Mouse (Mus musculus) MEL (cell line): Measurements from ENCODE around the gene Ankrd24. TPM values are rescaled to one million over a fixed set of nuclear protein-coding genes. Genes with fewer than 3 reads are reported as not detected.

Experiments
- DNase-seq: peaks from one replicate; pipeline ENCODE4 v3.0.0; 2011; ENCODE audit warnings: low read depth, low spot score
- H3K27ac ChIP-seq: 2 replicates; pipeline ENCODE4 v1.5.1; 2012; ENCODE audit warnings: low read depth, mild to moderate bottlenecking, control low read depth, low read length, moderate library complexity; ENCODE audit not compliant: control insufficient read depth
- H3K27me3 ChIP-seq, 2 experiments: fragments of 150-350 bp in 1 of 2; sonication (generic) in 1 of 2; 2 replicates each; pipeline ENCODE4 v1.6.1; 2012; ENCODE audit warnings: low read length in 2 of 2, mild to moderate bottlenecking in 2 of 2, improper control_type of control experiment in 1 of 2, moderate library complexity in 1 of 2; ENCODE audit not compliant: insufficient read depth in 2 of 2, control insufficient read depth in 1 of 2
- H3K36me3 ChIP-seq, 2 experiments: 2 replicates each; pipeline ENCODE4 v1.6.1; 2012 to 2014; ENCODE audit warnings: low read length in 2 of 2, improper control_type of control experiment in 1 of 2, inconsistent platforms in 1 of 2, mild to moderate bottlenecking in 1 of 2; ENCODE audit not compliant: insufficient read depth in 2 of 2, control insufficient read depth in 1 of 2
- H3K4me1 ChIP-seq, 2 experiments: fragments of 150-350 bp in 1 of 2; sonication (generic) in 1 of 2; 2 replicates each; pipeline ENCODE4 v1.6.1; 2012; ENCODE audit warnings: low read length in 2 of 2, improper control_type of control experiment in 1 of 2, mild to moderate bottlenecking in 1 of 2; ENCODE audit not compliant: insufficient read depth in 2 of 2, control insufficient read depth in 1 of 2
- H3K4me3 ChIP-seq, 2 experiments: fragments of 150-350 bp in 1 of 2; sonication (generic) in 1 of 2; 2 replicates each; pipeline ENCODE4 v1.5.1; 2012; ENCODE audit warnings: low read depth in 2 of 2, low read length in 2 of 2, mild to moderate bottlenecking in 2 of 2, moderate library complexity in 2 of 2, control low read depth in 1 of 2, improper control_type of control experiment in 1 of 2; ENCODE audit not compliant: control insufficient read depth in 1 of 2, insufficient read depth in 1 of 2
- H3K79me2 ChIP-seq: 2 replicates; pipeline ENCODE4 v1.6.1; 2012; ENCODE audit warnings: mild to moderate bottlenecking, low read length, moderate library complexity; ENCODE audit not compliant: control insufficient read depth, poor library complexity, insufficient read depth
- H3K9ac ChIP-seq: 2 replicates; pipeline ENCODE4 v1.6.1; 2012; ENCODE audit warnings: low read depth, mild to moderate bottlenecking, control low read depth, low read length, moderate library complexity; ENCODE audit not compliant: control insufficient read depth, poor library complexity, severe bottlenecking
- H3K9me3 ChIP-seq: fragments of 150-350 bp; sonication (generic); replicated peaks from 2 replicates; pipeline ENCODE4 v1.6.1; 2012; ENCODE audit warnings: mild to moderate bottlenecking, low read length, improper control_type of control experiment, moderate library complexity; ENCODE audit not compliant: insufficient read depth
- BHLHE40 ChIP-seq: IDR thresholded peaks from 2 replicates; pipeline ENCODE4 v1.6.1; 2012; ENCODE audit warnings: low read depth, mild to moderate bottlenecking, inconsistent platforms, low read length, improper control_type of control experiment, borderline replicate concordance
- CHD1 ChIP-seq: IDR thresholded peaks from 2 replicates; pipeline ENCODE4 v1.6.1; 2012; ENCODE audit warnings: low read depth, mild to moderate bottlenecking, inconsistent platforms, low read length, improper control_type of control experiment
- E2F4 ChIP-seq: IDR thresholded peaks from 2 replicates; pipeline ENCODE4 v1.6.1; 2011; ENCODE audit warnings: low read depth, low read length, improper control_type of control experiment, borderline replicate concordance
- ELF1 ChIP-seq: IDR thresholded peaks from 2 replicates; pipeline ENCODE4 v1.6.1; 2014; ENCODE audit warnings: low read depth, mild to moderate bottlenecking, inconsistent platforms, low read length, improper control_type of control experiment, moderate library complexity
- EP300 ChIP-seq, 2 experiments: IDR thresholded peaks; 2 replicates each; pipeline ENCODE4 v1.6.1; 2011; ENCODE audit warnings: improper control_type of control experiment in 2 of 2, low read length in 2 of 2, low read depth in 1 of 2, mild to moderate bottlenecking in 1 of 2
- GATA1 ChIP-seq: IDR thresholded peaks from 2 replicates; pipeline ENCODE4 v1.6.1; 2011; ENCODE audit warnings: low read depth, low read length, improper control_type of control experiment
- HCFC1 ChIP-seq: IDR thresholded peaks from 2 replicates; pipeline ENCODE4 v1.6.1; 2012; ENCODE audit warnings: low read depth, mild to moderate bottlenecking, inconsistent platforms, low read length, improper control_type of control experiment, moderate library complexity
- KAT2A ChIP-seq: conservative IDR thresholded peaks from 2 replicates; pipeline ENCODE4 v1.6.1; 2012; ENCODE audit warnings: low read depth, low read length, improper control_type of control experiment, inconsistent platforms
- MAX ChIP-seq: IDR thresholded peaks from 2 replicates; pipeline ENCODE4 v1.6.1; 2011; ENCODE audit warnings: low read length, improper control_type of control experiment
- MEF2A ChIP-seq: IDR thresholded peaks from 2 replicates; pipeline ENCODE4 v1.6.1; 2014; ENCODE audit warnings: low read depth, mild to moderate bottlenecking, inconsistent platforms, low read length, improper control_type of control experiment; ENCODE audit not compliant: poor library complexity, insufficient replicate concordance, severe bottlenecking; ENCODE audit errors: extremely low read depth
- MYB ChIP-seq: IDR thresholded peaks from 2 replicates; pipeline ENCODE4 v1.6.1; 2011; ENCODE audit warnings: mild to moderate bottlenecking, low read depth, low read length, improper control_type of control experiment
- NELFE ChIP-seq: IDR thresholded peaks from 2 replicates; pipeline ENCODE4 v1.6.1; 2011; ENCODE audit warnings: low read depth, low read length, improper control_type of control experiment
- POLR2A ChIP-seq, 2 experiments: IDR thresholded peaks; 2 replicates each; pipeline ENCODE4 v1.6.1; 2011 to 2012; ENCODE audit warnings: low read length in 2 of 2, mild to moderate bottlenecking in 2 of 2, control low read depth in 1 of 2, improper control_type of control experiment in 1 of 2, low read depth in 1 of 2, moderate library complexity in 1 of 2; ENCODE audit not compliant: control insufficient read depth in 1 of 2, insufficient read depth in 1 of 2, poor library complexity in 1 of 2
- POLR2AphosphoS2 ChIP-seq: IDR thresholded peaks from 2 replicates; pipeline ENCODE4 v1.6.1; 2011; ENCODE audit warnings: low read length, improper control_type of control experiment
- POLR2AphosphoS5 ChIP-seq: IDR thresholded peaks from 2 replicates; pipeline ENCODE4 v1.6.1; 2012; ENCODE audit warnings: low read depth, borderline replicate concordance, mild to moderate bottlenecking, inconsistent platforms, low read length, moderate library complexity, mixed read lengths
- SIN3A ChIP-seq: IDR thresholded peaks from 2 replicates; pipeline ENCODE4 v1.6.1; 2012; ENCODE audit warnings: low read length, improper control_type of control experiment, inconsistent platforms
- UBTF ChIP-seq: IDR thresholded peaks from 2 replicates; pipeline ENCODE4 v1.6.1; 2012; ENCODE audit warnings: low read depth, mild to moderate bottlenecking, inconsistent platforms, low read length, improper control_type of control experiment, moderate library complexity, borderline replicate concordance; ENCODE audit not compliant: insufficient read depth
- USF1 ChIP-seq: IDR thresholded peaks from 2 replicates; pipeline ENCODE4 v1.6.1; 2014; ENCODE audit warnings: low read depth, mild to moderate bottlenecking, inconsistent platforms, low read length, improper control_type of control experiment, moderate library complexity
- ZNF384 ChIP-seq: IDR thresholded peaks from 2 replicates; pipeline ENCODE4 v1.6.1; 2012; ENCODE audit warnings: low read depth, mild to moderate bottlenecking, inconsistent platforms, low read length, improper control_type of control experiment
- polyA plus RNA-seq, 2 experiments: library from polyadenylated mRNA; stranded (reverse) in 1 of 2; unstranded in 1 of 2; fragments of >175 nt in 1 of 2; fragments of >200 nt in 1 of 2; gene quantifications; 2 replicates each; pipeline versions ENCODE4 v1.2.1 to v1.2.4; 2012; ENCODE audit warnings: low replicate concordance in 2 of 2, low read depth in 1 of 2; ENCODE audit not compliant: insufficient read length in 2 of 2, insufficient read depth in 1 of 2, missing spikeins in 1 of 2
- total RNA-seq: library from RNA; depleted of rRNA; stranded (reverse); fragments of 300-350 nt; gene quantifications from 2 replicates; pipeline ENCODE4 v1.2.3, GENCODE M21; 2012

Gene Ankrd24
- total and polyA plus RNA-seq, 3 experiments, result 4.5 to 14.6 TPM; not detected in 1

- no peak overlapping the region for H3K9ac ChIP-seq
- no peak for TF ChIP-seq ZNF384
- TF ChIP-seq ELF1, result no peak
- TF ChIP-seq MAX, result no peak
- TF ChIP-seq CHD1, result no peak
- no peak for TF ChIP-seq GATA1
- TF ChIP-seq NELFE, result no peak
- no peak for TF ChIP-seq MYB
- no peak for TF ChIP-seq UBTF
- TF ChIP-seq MEF2A, result no peak
- no peak for TF ChIP-seq KAT2A
- no peak for TF ChIP-seq E2F4
- TF ChIP-seq USF1, result no peak
- peaks cover 5 to 15% of the 10 kb centered on the region in 2 experiments for H3K4me1 ChIP-seq
- peaks cover 0 to 8% of the 10 kb centered on the region in 2 experiments; a peak in 2 of 4 replicates for H3K36me3 ChIP-seq
- no peaks in the 10 kb centered on the region; the same call in 1 of the 2 replicates for H3K79me2 ChIP-seq
- H3K27ac ChIP-seq, result no peak overlapping the region
- H3K27me3 ChIP-seq, result no peaks in the 10 kb centered on the region
- no peak for DNase-seq
- no peaks in the 10 kb centered on the region for H3K9me3 ChIP-seq
- no peak overlapping the region for H3K4me3 ChIP-seq
Measured at GRCm38 (mm10) chr10:81598342-81598741, 30.0 kb upstream of the Ankrd24 start.

- Histone ChIP-seq H3K36me3 (peaks cover 0 to 8% of the 10 kb centered on the region in 2 experiments; a peak in 2 of 4 replicates), H3K4me1 (peaks cover 5 to 15% of the 10 kb centered on the region in 2 experiments), H3K9me3 (no peaks in the 10 kb centered on the region), H3K79me2 (no peaks in the 10 kb centered on the region; the same call in 1 of the 2 replicates), H3K27ac (no peak overlapping the region), H3K4me3 (no peak overlapping the region), H3K27me3 (no peaks in the 10 kb centered on the region), H3K9ac (no peak overlapping the region)
- no peak for DNase-seq
- TF ChIP-seq POLR2A (IDR thresholded peaks at IDR 0.05; ENCODE audit: control insufficient read depth in 1 of 2, insufficient read depth in 1 of 2, low read depth in 1 of 2, low read length in 2 of 2, poor library complexity in 1 of 2), result no peak
- TF ChIP-seq EP300 (IDR thresholded peaks at IDR 0.05; ENCODE audit: low read depth in 1 of 2, low read length in 2 of 2), result no peak
- no peak for TF ChIP-seq USF1
- no peak for TF ChIP-seq POLR2AphosphoS2
- TF ChIP-seq BHLHE40, result no peak
- TF ChIP-seq POLR2AphosphoS5, result no peak
- no peak for TF ChIP-seq HCFC1
- TF ChIP-seq SIN3A, result no peak
Measured at GRCm38 (mm10) chr10:81598871-81599270, 29.5 kb upstream of the Ankrd24 start.
